22 mouse cellular contexts compared by ENCODE assay signal in genomic region chr1:188390080-188390479, GRCm38 (mm10).
DNase-seq lines count a peak whose midpoint lies in the region; ATAC-seq lines count a peak whose summit lies in the region.
"Had no signal": no experiment of that assay in that cellular context is flagged by ENCODE, and none has a peak within 500 bp of the region (broad histone marks: within the 10 kb centered on the region; RNA-seq: fewer than 3 reads in every experiment).

No protein-coding gene starts in this region.

- H3K4me1 ChIP-seq in embryonic facial prominence, embryonic 12.5 days, result no peaks in the 10 kb centered on the region
- peaks cover 2% of the 10 kb centered on the region for H3K4me1 ChIP-seq in embryonic facial prominence, embryonic 10.5 days
- H3K4me1 ChIP-seq in limb, embryonic 11.5 days (ENCODE audit: control insufficient read depth, insufficient read depth, low read length), result no peaks in the 10 kb centered on the region
- H3K4me1 ChIP-seq: embryonic facial prominence, embryonic 13.5 days; hindbrain, embryonic 15.5 days; intestine, embryonic 15.5 days had no signal

- no peak for DNase-seq in embryonic facial prominence, embryonic 10.5 days (ENCODE audit: low spot score)
- DNase-seq in heart, postnatal 4 days, result peak; percentile 17
- DNase-seq in heart, adult 18-20 months, result no peak
- peak; percentile 39 for DNase-seq in limb, embryonic 11.5 days (ENCODE audit: low spot score)
- no peak for DNase-seq in kidney, postnatal 14 days
- no peak for DNase-seq in thymus, postnatal 25 days
- DNase-seq: adrenal gland, postnatal 25 days; cerebellum, adult 18-20 months; cerebellum, postnatal 25 days; kidney, adult 9 months; kidney, postnatal 36 days; liver; midbrain, embryonic 14.5 days; right cerebral cortex, postnatal 4 days had no signal

- ATAC-seq in embryonic facial prominence, embryonic 12.5 days (ENCODE audit: insufficient number of reproducible peaks, insufficient read depth, low FRiP score, low TSS enrichment), result 0 out of 2 replicates have a peak, but pooled peaks have one; percentile 64
- ATAC-seq in limb, embryonic 11.5 days (ENCODE audit: insufficient number of reproducible peaks, low FRiP score, low TSS enrichment, low read depth), result no peak
- ATAC-seq: forebrain, embryonic 16.5 days; intestine, embryonic 15.5 days; lung, postnatal 0 days had no signal

- H3K9ac ChIP-seq in embryonic facial prominence, embryonic 12.5 days, result no peak overlapping the region
- no peak overlapping the region for H3K9ac ChIP-seq in limb, embryonic 11.5 days (ENCODE audit: low read length)
- H3K9ac ChIP-seq: embryonic facial prominence, embryonic 13.5 days; hindbrain, embryonic 15.5 days; intestine, embryonic 15.5 days had no signal

- no peaks in the 10 kb centered on the region for H3K36me3 ChIP-seq in embryonic facial prominence, embryonic 12.5 days
- no peaks in the 10 kb centered on the region for H3K36me3 ChIP-seq in embryonic facial prominence, embryonic 10.5 days (replicated peaks)
- H3K36me3 ChIP-seq in limb, embryonic 11.5 days (ENCODE audit: control insufficient read depth, insufficient read depth, low read length), result no peaks in the 10 kb centered on the region
- H3K36me3 ChIP-seq: embryonic facial prominence, embryonic 13.5 days; G1E; hindbrain, embryonic 15.5 days; intestine, embryonic 15.5 days had no signal

- H3K4me3 ChIP-seq in embryonic facial prominence, embryonic 12.5 days, result no peak overlapping the region
- no peak overlapping the region for H3K4me3 ChIP-seq in embryonic facial prominence, embryonic 10.5 days
- H3K4me3 ChIP-seq in limb, embryonic 11.5 days (ENCODE audit: low read depth, low read length), result no peak overlapping the region
- H3K4me3 ChIP-seq: embryonic facial prominence, embryonic 13.5 days; hindbrain, embryonic 15.5 days; intestine, embryonic 15.5 days had no signal

- no peaks in the 10 kb centered on the region for H3K9me3 ChIP-seq in embryonic facial prominence, embryonic 12.5 days
- H3K9me3 ChIP-seq in embryonic facial prominence, embryonic 10.5 days, result no peaks in the 10 kb centered on the region
- H3K9me3 ChIP-seq in limb, embryonic 11.5 days (ENCODE audit: control insufficient read depth, low read length), result no peaks in the 10 kb centered on the region
- H3K9me3 ChIP-seq: embryonic facial prominence, embryonic 13.5 days; hindbrain, embryonic 15.5 days; intestine, embryonic 15.5 days had no signal

- no peak overlapping the region for H3K27ac ChIP-seq in embryonic facial prominence, embryonic 12.5 days
- H3K27ac ChIP-seq in embryonic facial prominence, embryonic 10.5 days (replicated peaks), result no peak overlapping the region
- H3K27ac ChIP-seq in limb, embryonic 11.5 days (replicated peaks; ENCODE audit: low read depth, low read length), result no peak overlapping the region
- H3K27ac ChIP-seq: embryonic facial prominence, embryonic 13.5 days; hindbrain, embryonic 15.5 days; intestine, embryonic 15.5 days; stomach, postnatal 0 days had no signal

- peaks cover 2% of the 10 kb centered on the region; the same call in 1 of the 2 replicates for H3K27me3 ChIP-seq in embryonic facial prominence, embryonic 12.5 days
- H3K27me3 ChIP-seq in embryonic facial prominence, embryonic 10.5 days (replicated peaks; ENCODE audit: low read depth, poor library complexity, severe bottlenecking), result 0 out of 2 replicates have a peak, but pooled peaks cover 2% of the 10 kb centered on the region
- no peaks in the 10 kb centered on the region for H3K27me3 ChIP-seq in limb, embryonic 11.5 days (ENCODE audit: control insufficient read depth, insufficient read depth, low read length)
- H3K27me3 ChIP-seq: embryonic facial prominence, embryonic 13.5 days; hindbrain, embryonic 15.5 days; intestine, embryonic 15.5 days had no signal

- 67% methylated on average over 6 of the region's 6 CpGs for WGBS in embryonic facial prominence, embryonic 12.5 days
- WGBS in embryonic facial prominence, embryonic 10.5 days, result 73% methylated on average over 6 of the region's 6 CpGs
- WGBS in limb, embryonic 11.5 days, result 66% methylated on average over 6 of the region's 6 CpGs

- H3K4me2 ChIP-seq in embryonic facial prominence, embryonic 12.5 days (replicated peaks), result no peak overlapping the region
- H3K4me2 ChIP-seq in limb, embryonic 11.5 days (ENCODE audit: low read depth, severe bottlenecking), result no peak overlapping the region
- H3K4me2 ChIP-seq: embryonic facial prominence, embryonic 13.5 days; hindbrain, embryonic 15.5 days; intestine, embryonic 15.5 days had no signal

Comparison
In these comparisons a context has a peak if more than half of its experiments do, and no peak if none do; other contexts are left out.
1. DNase-seq: peak in heart, postnatal 4 days (single experiment) and limb, embryonic 11.5 days (single experiment); none in embryonic facial prominence, embryonic 10.5 days (single experiment), heart, adult 18-20 months (0 of 2), kidney, postnatal 14 days (single experiment) and thymus, postnatal 25 days (single experiment).